Mouse (Mus musculus): ENCODE data around the gene Sec61g.

- TF ChIP-seq CTCF (IDR thresholded peaks at IDR 0.05; ENCODE audit: borderline replicate concordance, insufficient read depth, low read length) (no peak), POLR2A (IDR thresholded peaks at IDR 0.05; ENCODE audit: low read depth, low read length) (no peak)
Observed at GRCm38 (mm10) chr11:16528391-16528790, 20.1 kb upstream of the Sec61g start.
